Mouse (Mus musculus) cerebellum, postnatal 10 days (tissue): ENCODE data around the gene Rpl19.
A peak's percentile ranks its signal among the peaks of the same experiment; 100 is the strongest.

ENCODE experiments used
- DNase-seq, 2 experiments: peaks; one replicate each; pipeline ENCODE4 v3.0.0; 2021; ENCODE audit warnings: mixed read lengths in 2 of 2

Rpl19 gene

DNA sequence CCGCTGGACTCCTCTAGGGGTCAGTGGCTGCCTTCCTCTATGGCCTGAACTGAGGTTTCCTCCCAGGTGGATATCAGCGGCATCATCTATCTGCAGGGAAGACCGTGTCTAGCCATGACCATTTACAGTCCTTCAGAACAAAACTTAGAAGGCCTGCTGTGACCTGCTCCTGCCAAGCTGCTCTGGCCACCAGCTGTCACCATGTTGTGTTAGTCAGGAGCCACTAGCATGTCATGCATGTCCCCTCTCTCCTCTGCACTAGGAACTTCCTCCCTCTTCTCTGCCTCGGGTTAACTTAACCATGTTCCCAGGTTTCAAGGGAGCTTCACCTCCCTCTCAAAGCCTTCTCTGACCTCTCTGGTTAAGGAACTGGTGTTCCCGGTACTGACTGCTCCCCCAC, 26.8 kb upstream of the Rpl19 start:
- no peak for DNase-seq

DNA sequence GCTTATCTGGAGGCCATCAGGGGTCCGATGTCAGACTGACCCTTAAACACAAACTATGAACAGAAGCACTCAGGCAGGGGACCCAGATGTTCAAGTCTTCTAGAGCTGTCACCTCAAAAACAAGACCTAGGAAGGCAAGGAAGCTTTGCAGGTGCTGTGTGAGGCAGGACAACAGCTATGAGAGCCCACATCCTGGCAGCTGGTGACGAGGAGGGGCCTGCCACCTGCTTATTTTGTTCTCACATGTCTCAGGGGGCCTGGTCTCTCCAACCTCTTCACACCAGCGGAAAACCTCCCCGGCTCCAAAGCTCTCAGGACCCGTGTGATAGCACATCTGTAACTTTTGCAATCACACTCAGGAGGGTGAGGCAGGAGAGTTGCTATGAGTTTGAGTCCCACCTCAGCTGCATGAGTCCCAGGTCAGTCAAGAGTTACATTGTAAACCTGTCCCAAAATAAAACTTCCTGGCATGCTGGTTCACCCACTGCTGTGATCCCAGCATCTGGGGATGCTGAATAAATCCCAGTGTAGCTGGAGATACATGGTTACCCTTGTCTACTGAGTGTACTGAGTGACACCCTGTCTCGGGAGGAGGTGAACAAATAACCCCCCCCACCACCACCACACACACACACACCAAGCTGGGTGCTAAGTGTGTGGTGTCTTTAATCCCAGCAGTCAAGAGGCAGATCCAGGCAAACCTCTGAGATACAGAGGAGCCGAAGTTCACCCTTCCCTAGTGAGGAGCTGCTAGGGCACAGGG, 26.0 kb upstream of the Rpl19 start:
- DNase-seq = no peak

- DNase-seq = no peak
Observed at GRCm38 (mm10) chr11:98001351-98001824, 25.1 kb upstream of the Rpl19 start.

DNA sequence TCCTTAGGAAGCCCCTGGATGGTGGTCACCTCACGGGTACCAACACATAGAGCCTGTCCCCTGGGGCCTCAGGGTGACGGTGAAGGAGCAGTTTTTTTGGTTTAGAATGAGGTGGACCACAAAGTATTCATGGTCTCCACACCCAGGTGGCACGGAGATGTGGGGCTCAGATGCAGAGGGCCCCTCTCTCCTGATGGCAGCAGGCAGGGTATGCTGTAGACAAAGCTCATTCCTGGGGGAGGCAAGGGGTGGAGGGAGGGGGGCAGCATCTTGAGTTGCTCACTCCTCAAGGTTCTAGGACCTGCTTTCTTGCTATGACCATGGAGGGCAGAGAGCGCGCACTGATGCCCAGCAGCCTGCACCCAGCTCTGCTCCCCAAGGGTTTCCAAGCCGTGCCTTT, 24.5 kb upstream of the Rpl19 start:
- DNase-seq = no peak

DNA sequence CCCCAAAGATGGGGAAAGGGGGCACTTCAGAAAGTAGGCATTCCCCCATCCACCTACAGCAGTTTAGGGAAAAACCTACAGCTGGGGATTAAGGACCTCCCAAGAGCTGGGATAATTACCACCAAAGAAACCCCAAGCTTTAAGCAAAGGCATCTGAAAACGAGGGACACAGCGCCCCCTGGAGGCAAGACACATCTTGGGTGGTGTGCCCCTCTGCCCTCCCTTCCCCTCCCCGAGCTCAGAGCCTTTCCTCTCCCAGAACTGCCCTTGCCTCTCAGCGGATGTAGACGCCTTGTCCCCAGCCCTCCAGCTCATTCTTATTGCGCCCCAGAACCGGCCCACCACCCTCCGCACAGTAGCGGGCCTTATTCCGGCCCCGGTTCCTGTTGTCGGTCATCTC, 23.9 kb upstream of the Rpl19 start:
- DNase-seq = peak; percentile 89 to 95

DNA sequence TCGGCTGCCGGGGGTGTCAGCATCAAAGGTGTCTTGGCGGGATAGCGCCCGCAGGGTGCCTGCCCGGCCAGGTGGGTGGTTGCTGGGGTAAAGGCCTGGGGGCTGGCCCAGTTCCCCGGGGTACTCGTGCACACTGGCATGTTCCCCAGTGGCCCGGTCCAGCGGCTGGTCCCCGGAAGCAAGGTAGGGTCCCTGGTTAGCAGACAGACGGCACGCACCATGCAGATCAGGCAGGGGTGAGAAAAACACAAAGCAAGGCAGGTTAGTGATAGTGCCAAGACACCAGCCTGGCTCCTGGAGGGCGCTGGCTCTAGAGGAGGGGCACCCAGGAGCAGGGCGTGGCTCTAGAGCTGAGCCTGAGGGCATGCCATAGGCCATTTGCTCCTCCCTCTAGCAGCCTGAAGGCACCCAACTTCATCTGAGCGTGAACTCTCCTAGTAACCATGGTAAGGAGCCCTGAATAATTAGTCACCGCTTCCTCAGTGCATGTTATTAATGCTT, 23.3 kb upstream of the Rpl19 start:
- no peak for DNase-seq

GRCm38 (mm10) chr11:98004161-98004560, 22.3 kb upstream of the Rpl19 start:
- no peak for DNase-seq

GRCm38 (mm10) chr11:98005076-98005475, 21.4 kb upstream of the Rpl19 start:
- DNase-seq = peak in 1 of 2 experiments; percentile 54

DNA sequence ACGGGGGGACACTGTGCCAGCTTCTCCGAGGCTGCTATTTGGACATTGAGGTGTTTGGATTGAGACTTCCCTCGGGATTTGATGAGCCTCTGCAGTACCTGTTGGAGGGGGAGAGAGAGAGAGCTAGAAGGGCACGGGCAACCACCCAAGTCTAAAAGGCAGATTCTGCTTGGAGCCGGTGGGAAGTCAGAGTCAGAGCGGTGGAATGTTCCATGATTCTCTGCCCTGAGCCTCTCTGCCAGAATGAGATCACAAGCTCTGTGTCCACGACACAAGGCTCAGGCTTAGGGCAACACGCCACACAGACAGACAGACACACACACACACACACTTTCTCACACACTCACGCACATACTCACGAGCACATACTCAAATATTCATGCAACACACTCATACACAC, 20.8 kb upstream of the Rpl19 start:
- no peak for DNase-seq

DNA sequence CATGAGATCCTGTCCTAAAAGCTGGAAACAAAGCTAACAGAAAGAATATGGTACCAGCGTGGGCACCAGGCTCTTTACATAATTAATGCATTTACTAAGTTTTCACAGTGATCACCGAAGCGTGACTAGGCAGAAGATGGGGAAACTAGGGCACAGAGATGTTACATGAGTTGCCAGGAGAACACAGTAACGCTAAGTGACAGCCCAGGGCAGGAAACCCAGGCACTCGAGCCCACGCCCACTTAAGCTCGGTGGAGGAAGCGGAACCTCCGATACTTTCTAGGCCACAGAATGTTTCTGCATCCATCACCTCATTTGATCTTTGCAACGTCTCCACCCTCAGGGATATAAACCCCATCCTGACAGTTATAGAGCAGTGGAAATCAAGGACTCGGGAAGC, 18.4 kb upstream of the Rpl19 start:
- no peak for DNase-seq

DNA sequence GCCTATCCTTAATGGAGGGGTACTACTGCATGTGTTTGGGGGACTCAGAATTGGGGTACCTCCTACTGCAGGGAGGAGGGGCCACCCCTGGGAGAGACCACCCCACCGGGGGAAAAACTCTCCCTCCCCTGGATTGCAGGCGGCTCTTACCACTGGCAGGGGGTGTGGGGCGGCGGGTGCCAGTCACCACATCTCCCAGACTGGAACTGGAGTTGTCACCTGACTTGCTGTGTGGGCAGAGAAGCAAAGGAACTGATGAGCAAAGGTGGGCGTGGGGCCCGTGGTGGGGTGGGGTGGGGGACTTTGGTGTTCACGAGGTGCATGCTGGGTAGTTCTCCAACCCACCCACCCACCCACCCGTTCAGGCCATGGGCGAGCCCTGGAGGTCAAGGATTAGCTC, 14.8 kb upstream of the Rpl19 start:
- no peak for DNase-seq

GRCm38 (mm10) chr11:98012831-98013230, 13.7 kb upstream of the Rpl19 start:
- no peak for DNase-seq

DNA sequence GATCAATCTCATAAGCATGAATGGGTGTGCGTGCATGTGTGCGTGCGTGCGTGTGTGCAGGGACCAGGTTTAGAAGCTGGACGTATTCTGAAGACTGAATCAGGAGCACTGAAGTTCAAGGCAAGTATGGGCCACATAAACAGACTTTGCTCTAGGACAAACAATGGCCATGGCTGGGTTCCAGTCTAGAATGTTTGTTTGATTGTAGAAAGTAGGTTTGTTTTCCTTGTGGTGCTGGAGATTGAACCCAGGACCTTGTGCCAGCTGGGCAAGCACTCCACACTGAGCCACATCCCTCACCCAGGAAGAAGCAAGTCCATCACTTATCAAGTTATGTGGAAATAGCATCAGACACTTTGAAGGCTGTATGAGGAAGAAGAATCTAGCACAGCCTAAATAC, 10.3 kb upstream of the Rpl19 start:
- DNase-seq = no peak

GRCm38 (mm10) chr11:98016824-98017223, 9.7 kb upstream of the Rpl19 start:
- no peak for DNase-seq

DNA sequence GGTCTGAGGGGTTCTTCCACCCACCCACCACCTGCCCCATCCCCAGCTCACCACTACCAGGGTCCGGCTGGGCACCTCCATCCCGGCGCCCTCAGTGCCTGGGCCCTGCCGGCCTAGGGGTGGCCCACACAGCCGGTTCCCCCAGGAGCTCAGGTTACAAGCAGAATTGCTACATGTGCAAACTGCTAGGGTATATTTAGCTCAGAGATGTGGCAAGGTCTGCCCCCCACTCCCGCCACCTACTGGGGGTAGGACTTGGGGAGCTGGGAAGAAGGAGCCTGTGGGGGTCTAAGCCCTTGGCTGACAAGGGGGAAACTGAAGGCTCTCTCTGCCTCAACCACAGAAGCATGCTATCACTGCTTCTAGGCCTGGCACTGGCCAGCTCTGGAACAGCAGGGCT, 8.3 kb upstream of the Rpl19 start:
- no peak for DNase-seq

DNA sequence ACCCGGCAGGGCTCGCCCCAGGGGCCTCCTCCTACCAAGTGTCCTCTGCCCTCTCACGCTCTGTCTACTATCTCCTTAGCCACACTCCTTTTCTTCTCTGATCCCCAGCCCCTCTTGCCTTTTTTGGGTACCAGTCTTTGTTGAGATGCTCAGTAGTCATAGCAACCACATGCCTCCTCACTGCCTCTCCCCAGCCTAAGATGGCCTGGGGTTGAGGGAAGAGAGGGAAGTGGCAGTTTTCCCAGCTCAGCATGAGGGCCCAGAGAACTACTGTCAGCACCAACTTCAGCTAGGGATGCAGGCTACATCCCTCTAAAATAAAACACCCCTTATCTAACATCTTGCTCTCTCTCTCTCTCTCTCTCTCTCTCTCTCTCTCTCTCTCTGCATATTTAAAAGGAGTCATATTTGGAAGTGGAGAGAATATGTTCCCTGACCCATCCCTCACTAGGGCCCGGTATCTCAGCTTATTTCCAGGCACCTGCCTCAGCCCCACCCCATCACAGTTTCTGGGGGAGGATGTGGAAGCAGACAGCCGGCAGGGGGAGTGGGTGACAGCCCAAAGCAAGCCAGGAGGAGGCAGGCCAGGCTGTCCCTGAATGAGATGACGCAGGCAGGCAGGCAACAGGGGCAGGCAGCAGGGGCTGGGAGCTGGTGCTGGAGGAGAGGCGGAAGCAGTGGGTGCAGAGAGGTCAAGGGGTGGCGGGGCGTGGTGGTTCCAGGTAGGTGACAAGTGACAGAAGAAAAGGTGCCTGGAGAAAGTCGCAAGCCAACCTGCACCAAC, 7.5 kb upstream of the Rpl19 start:
- peak; percentile 61 to 69 for DNase-seq

GRCm38 (mm10) chr11:98019883-98020610, 6.5 kb upstream of the Rpl19 start:
- DNase-seq = no peak

- peak; percentile 63 to 66 for DNase-seq
Observed at GRCm38 (mm10) chr11:98020710-98021109, 5.8 kb upstream of the Rpl19 start.

- peak in 1 of 2 experiments; percentile 31 for DNase-seq
Observed at GRCm38 (mm10) chr11:98021118-98021517, 5.4 kb upstream of the Rpl19 start.

DNA sequence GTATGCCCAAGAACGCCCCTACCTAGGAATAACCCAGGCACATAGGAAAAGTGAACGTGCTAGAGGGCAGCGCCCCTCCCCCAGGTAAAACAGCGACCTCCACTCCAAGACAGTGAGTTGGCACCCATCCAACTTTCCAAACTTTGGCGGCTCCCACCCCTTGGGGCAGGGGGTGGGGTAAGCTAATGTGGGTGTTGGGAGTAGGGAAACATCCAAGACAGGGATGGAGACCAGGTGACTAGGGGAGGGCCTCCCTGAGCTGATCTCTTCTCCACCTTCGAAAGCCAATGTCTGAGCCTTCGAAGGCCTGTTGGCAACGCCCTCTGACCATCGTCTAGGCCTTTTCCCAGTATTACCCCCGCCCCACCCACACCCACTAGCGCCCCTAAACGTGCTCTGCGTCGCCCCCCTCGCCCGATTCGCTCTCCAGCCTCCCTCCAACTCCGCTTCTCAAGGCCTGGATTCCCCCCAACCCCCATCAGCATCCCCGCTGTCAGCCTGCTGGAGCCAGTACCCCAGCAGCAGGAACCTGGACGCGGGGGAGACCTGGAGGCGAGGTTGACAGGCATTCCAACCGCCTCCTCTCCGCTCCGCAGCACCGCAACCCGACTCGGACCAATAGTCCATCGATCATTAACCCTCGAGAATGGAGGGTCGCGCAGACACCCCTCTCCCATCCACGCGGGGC, 4.8 kb upstream of the Rpl19 start:
- peak; percentile 78 to 80 for DNase-seq

DNA sequence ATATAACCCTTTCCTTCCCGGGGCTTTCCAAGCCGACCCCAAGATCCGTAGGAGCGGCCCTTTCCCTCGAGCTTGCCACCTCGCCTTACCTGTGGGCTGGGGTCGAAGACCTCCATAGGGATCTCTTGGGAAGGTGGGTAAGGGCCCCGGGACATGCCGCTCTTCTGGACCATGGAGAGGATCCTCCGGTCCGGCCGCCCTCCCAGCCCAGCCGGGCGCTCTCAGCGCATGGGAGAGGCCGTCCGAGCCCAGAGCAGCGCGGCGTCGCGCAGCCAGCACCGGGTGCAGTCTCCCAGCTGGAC, 4.3 kb upstream of the Rpl19 start:
- no peak for DNase-seq

DNA sequence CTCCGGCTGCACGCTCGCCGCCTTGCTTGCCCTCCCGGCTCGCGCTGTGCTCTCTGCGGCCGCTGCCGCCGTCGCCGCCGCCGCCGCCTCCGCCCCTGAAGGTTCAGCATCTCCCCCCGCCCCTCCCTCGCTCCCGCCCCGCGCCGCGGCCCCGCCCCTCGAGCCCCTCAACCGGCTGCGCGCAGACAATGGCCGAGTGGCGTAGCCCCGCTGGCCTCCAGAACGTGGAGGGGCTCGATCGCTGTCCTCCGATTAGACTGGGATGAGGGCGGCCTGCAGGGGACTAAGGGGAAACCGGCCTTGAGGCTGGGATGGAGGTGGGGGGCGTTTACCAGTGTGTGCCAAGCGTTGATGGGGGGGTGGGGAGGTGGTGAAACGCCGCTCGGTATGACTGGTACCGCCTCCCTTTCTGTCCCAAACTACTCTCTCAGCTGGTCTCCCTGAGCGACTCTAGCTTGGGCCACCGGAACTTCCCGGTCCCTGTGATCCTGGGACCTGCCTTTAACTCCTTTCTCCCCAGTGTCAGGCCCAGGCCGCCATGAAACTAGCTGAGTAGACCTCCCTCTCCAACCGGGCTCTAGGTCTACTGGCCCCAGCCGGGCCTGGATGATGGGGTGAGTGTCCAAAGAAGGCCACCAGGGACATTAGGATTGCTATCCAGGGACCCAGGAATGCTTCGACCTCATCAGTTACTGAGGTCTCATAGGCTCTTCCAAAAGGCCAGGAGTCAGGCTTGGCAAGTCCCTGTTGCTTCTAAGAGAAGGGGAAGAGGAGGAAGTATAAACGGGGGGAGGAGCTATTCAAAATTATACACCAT, 3.7 kb upstream of the Rpl19 start, which contains the start of gene Cacnb1:
Gene Cacnb1, minus strand, starts transcription at position 480 of the 817 bp plus-strand sequence.
- DNase-seq = peak; percentile 89 to 92
